Mouse (Mus musculus) lung, embryonic 14.5 days (tissue): Measurements from ENCODE around the gene Tgm3. TPM values are rescaled to one million over a fixed set of nuclear protein-coding genes. Genes with fewer than 3 reads are reported as not detected.
A peak's percentile ranks its signal among the peaks of the same experiment; 100 is the strongest.

ENCODE experiments used
- ATAC-seq: fragments of 200-750 bp; cut with Nextera tagmentation; 2 replicates; pipeline ENCODE4 v1.8.0; 2017; ENCODE audit warnings: mild to moderate bottlenecking, moderate TSS enrichment, moderate library complexity; ENCODE audit not compliant: insufficient read depth
- DNase-seq: peaks from one replicate; pipeline ENCODE4 v3.0.0-alpha.2; 2015
- H3K27ac ChIP-seq: fragments of 300-500 bp; sonication (generic); 2 replicates; pipeline ENCODE4 v1.5.1; 2014; ENCODE audit warnings: low read depth, mild to moderate bottlenecking, moderate library complexity
- H3K27me3 ChIP-seq: fragments of 300-500 bp; sonication (generic); 2 replicates; pipeline ENCODE4 v1.6.1; 2014; ENCODE audit warnings: low read length, control low read depth; ENCODE audit not compliant: insufficient read depth
- H3K36me3 ChIP-seq: fragments of 300-500 bp; sonication (generic); 2 replicates; pipeline ENCODE4 v1.6.1; 2014; ENCODE audit warnings: control low read depth; ENCODE audit not compliant: insufficient read depth
- H3K4me1 ChIP-seq: fragments of 300-500 bp; sonication (generic); 2 replicates; pipeline ENCODE4 v1.6.1; 2014; ENCODE audit warnings: antibody characterized with exemption, control low read depth; ENCODE audit not compliant: insufficient read depth
- H3K4me2 ChIP-seq: fragments of 300-500 bp; sonication (generic); 2 replicates; pipeline ENCODE4 v1.6.1; 2014; ENCODE audit warnings: mild to moderate bottlenecking
- H3K4me3 ChIP-seq: fragments of 300-500 bp; sonication (generic); 2 replicates; pipeline ENCODE4 v1.5.1; 2014; ENCODE audit warnings: low read depth, low read length
- H3K9ac ChIP-seq: fragments of 300-500 bp; sonication (generic); 2 replicates; pipeline ENCODE4 v1.6.1; 2014
- H3K9me3 ChIP-seq: fragments of 300-500 bp; sonication (generic); 2 replicates; pipeline ENCODE4 v1.6.1; 2016; ENCODE audit warnings: low read depth, low read length, control low read depth
- CTCF ChIP-seq: IDR thresholded peaks from 2 replicates; pipeline ENCODE4 v1.5.1; 2016; ENCODE audit warnings: antibody characterized with exemption, low read depth
- WGBS: fragments of 180-500 bp; shearing (Covaris S2); extraction: QIAGEN DNeasy Blood & Tissue Kit; methylation state at CpG from one replicate; pipeline ENCODE4 v1.1.7; 2014; 5-methylcytosine and 5-hydroxymethylcytosine counted together
- polyA plus RNA-seq: library from polyadenylated mRNA; unstranded; fragments of >200 nt; fragmentation: Nextera tagmentation; extraction: Ambion mirVana; gene quantifications from 2 replicates; pipeline ENCODE4 v1.2.1, GENCODE M21; 2014

The Tgm3 gene
- polyA plus RNA-seq, 1 experiment from 2014 or later = 0.05 TPM

DNA sequence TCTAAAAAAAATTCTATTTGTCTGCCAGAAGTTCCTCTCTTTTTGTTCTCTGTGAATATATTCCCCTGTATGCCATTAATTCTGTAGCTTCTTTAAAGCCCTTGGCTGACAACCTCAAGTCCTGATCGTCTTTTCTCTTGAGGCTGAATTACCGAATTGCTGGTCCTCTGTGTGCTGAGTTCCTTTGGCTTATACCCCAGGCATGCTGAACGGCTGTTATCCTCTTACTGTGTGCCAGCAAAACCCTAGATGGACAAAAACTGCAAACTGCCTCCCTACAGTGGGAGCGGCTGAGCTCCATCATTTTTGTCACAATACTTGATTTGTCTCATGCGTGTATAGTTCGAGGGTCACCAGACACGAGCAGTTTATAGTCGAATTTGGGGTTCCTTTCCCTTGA lies 24.7 kb downstream of the Tgm3 start:
- TF ChIP-seq CTCF = no peak
- no peak for DNase-seq
- Histone ChIP-seq H3K36me3 (no peaks in the 10 kb centered on the region), H3K4me2 (no peak overlapping the region), H3K9ac (no peak overlapping the region), H3K4me3 (no peak overlapping the region), H3K9me3 (no peaks in the 10 kb centered on the region), H3K27ac (no peak overlapping the region), H3K4me1 (no peaks in the 10 kb centered on the region), H3K27me3 (no peaks in the 10 kb centered on the region)
- WGBS = 66% methylated on average over 8 of the region's 8 CpGs
- ATAC-seq = no peak

DNA sequence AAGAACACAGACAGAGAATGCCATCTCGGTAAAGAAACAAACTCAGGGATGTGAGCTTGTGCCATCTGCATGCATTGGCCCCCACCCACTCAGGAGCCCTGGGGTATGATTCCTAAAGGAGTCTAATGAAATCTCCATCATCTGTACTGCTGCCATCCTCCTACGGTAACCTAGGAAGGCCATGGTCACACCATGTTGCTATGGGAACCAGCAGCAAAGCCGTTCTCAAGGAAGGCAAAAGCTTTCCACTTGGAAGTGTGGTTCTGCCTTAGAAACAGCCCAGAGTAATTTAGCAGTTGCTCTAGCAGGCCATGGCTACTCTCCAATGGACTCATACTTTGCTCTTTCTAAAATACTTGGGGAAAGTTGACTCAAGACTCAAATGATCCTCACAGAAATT lies 26.8 kb downstream of the Tgm3 start:
- no peak overlapping the region for H3K9ac ChIP-seq
- no peak overlapping the region for H3K4me3 ChIP-seq
- TF ChIP-seq CTCF = no peak
- no peak overlapping the region for H3K4me2 ChIP-seq
- no peak for DNase-seq
- H3K27ac ChIP-seq = no peak overlapping the region
- H3K27me3 ChIP-seq = no peaks in the 10 kb centered on the region
- no peaks in the 10 kb centered on the region for H3K4me1 ChIP-seq
- WGBS = 63% methylated on average over 3 of the region's 3 CpGs
- no peaks in the 10 kb centered on the region for H3K9me3 ChIP-seq
- ATAC-seq = no peak
- H3K36me3 ChIP-seq = no peaks in the 10 kb centered on the region

DNA sequence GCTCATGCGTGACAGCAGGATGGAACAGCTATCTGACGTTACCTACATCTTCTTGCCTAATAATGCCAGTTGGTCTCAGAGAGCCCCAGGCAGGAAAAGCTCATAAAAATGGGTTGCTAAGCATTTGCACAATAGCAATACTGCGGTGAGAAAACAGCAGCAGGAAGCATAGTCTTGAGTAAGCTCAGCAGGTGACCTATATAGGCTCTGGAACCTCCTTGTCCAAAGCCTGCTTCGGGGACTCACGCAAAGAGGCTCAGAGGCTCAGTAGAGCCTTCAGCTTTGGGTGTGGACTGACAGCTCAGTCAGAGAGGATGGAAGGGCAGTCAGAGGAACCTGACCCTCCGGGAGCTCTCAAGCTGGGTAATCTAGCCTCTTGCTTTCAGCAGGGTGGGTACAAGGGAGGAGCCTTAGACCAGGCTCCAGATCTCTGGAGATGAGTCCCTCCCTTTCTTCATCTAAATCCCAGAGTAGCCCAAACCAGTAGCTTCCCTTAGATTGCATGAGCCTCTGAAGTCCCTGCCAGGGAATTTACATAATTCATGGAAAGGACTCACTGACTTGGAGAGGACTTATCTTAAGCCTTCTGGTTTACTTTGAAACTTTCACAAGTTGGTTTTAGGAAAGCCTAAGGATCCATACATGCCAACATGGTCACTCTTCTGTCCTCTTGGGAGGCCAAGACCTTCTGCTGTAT lies 28.2 kb downstream of the Tgm3 start:
- 83% methylated on average over 6 of the region's 6 CpGs for WGBS
- Histone ChIP-seq H3K4me2 (no peak overlapping the region), H3K9ac (no peak overlapping the region), H3K27ac (no peak overlapping the region), H3K27me3 (no peaks in the 10 kb centered on the region), H3K4me1 (no peaks in the 10 kb centered on the region), H3K4me3 (no peak overlapping the region), H3K36me3 (no peaks in the 10 kb centered on the region), H3K9me3 (no peaks in the 10 kb centered on the region)
- TF ChIP-seq CTCF = no peak
- DNase-seq (no peak), ATAC-seq (no peak)

GRCm38 (mm10) chr2:130043835-130044234 lies 31.7 kb downstream of the Tgm3 start:
- ATAC-seq (no peak), DNase-seq (no peak)
- Histone ChIP-seq H3K36me3 (no peaks in the 10 kb centered on the region), H3K4me1 (no peaks in the 10 kb centered on the region), H3K27ac (no peak overlapping the region), H3K27me3 (no peaks in the 10 kb centered on the region), H3K9me3 (no peaks in the 10 kb centered on the region), H3K4me3 (no peak overlapping the region), H3K4me2 (no peak overlapping the region), H3K9ac (no peak overlapping the region)
- WGBS = 78% methylated on average over 4 of the region's 4 CpGs
- no peak for TF ChIP-seq CTCF

- Histone ChIP-seq H3K27ac (no peak overlapping the region), H3K9me3 (no peaks in the 10 kb centered on the region), H3K27me3 (no peaks in the 10 kb centered on the region), H3K4me1 (no peaks in the 10 kb centered on the region), H3K36me3 (no peaks in the 10 kb centered on the region), H3K4me3 (no peak overlapping the region), H3K4me2 (no peak overlapping the region), H3K9ac (no peak overlapping the region)
- ATAC-seq (no peak), DNase-seq (no peak)
- peak; percentile 29 for TF ChIP-seq CTCF
- WGBS = 70% methylated on average over 13 of the region's 13 CpGs
These were observed 35.8 kb downstream of the Tgm3 start for GRCm38 (mm10) chr2:130047923-130048440.

GRCm38 (mm10) chr2:130048792-130049191 lies 36.6 kb downstream of the Tgm3 start:
- 80% methylated on average over 6 of the region's 6 CpGs for WGBS
- no peak for TF ChIP-seq CTCF
- Histone ChIP-seq H3K4me2 (no peak overlapping the region), H3K27me3 (no peaks in the 10 kb centered on the region), H3K9me3 (no peaks in the 10 kb centered on the region), H3K36me3 (no peaks in the 10 kb centered on the region), H3K4me1 (no peaks in the 10 kb centered on the region), H3K27ac (no peak overlapping the region), H3K4me3 (no peak overlapping the region), H3K9ac (no peak overlapping the region)
- DNase-seq = no peak
- no peak for ATAC-seq

GRCm38 (mm10) chr2:130058149-130058548 lies 46.0 kb downstream of the Tgm3 start:
- H3K4me2 ChIP-seq = no peak overlapping the region
- H3K27me3 ChIP-seq = no peaks in the 10 kb centered on the region
- H3K4me3 ChIP-seq = no peak overlapping the region
- no peaks in the 10 kb centered on the region for H3K9me3 ChIP-seq
- WGBS = 54% methylated on average over 1 of the region's 1 CpGs
- H3K9ac ChIP-seq = no peak overlapping the region
- peak; percentile 67 for TF ChIP-seq CTCF
- H3K36me3 ChIP-seq = no peaks in the 10 kb centered on the region
- DNase-seq (peak; percentile 74), ATAC-seq (no peak)
- no peaks in the 10 kb centered on the region for H3K4me1 ChIP-seq
- H3K27ac ChIP-seq = no peak overlapping the region
